Mouse (Mus musculus) frontal cortex, postnatal 36 days (tissue): ENCODE measurements around the gene Sacs.

Experiments used
- DNase-seq, 2 experiments: peaks; one replicate each; pipeline ENCODE4 v3.0.0; 2022; ENCODE audit warnings: low spot score in 2 of 2

Gene Sacs

GRCm38 (mm10) chr14:61160920-61161319, 22.7 kb downstream of the Sacs start:
- DNase-seq = no peak

- no peak for DNase-seq
Observed at GRCm38 (mm10) chr14:61161367-61162334, 23.4 kb downstream of the Sacs start.

- no peak for DNase-seq
Observed at GRCm38 (mm10) chr14:61164461-61164860, 26.2 kb downstream of the Sacs start.

GRCm38 (mm10) chr14:61165929-61166328, 27.7 kb downstream of the Sacs start:
- no peak for DNase-seq

GRCm38 (mm10) chr14:61171261-61171970, 33.2 kb downstream of the Sacs start:
- no peak for DNase-seq

- peak; percentile 99 for DNase-seq
Observed at GRCm38 (mm10) chr14:61172548-61173158, 34.4 kb downstream of the Sacs start.

GRCm38 (mm10) chr14:61173229-61173628, 35.0 kb downstream of the Sacs start:
- DNase-seq = no peak

GRCm38 (mm10) chr14:61191904-61192303, 53.6 kb downstream of the Sacs start:
- no peak for DNase-seq

- no peak for DNase-seq
Observed at GRCm38 (mm10) chr14:61192326-61192725, 54.1 kb downstream of the Sacs start.

GRCm38 (mm10) chr14:61194416-61194815, 56.2 kb downstream of the Sacs start:
- DNase-seq = no peak

- DNase-seq = no peak
Observed at GRCm38 (mm10) chr14:61210111-61210510, 71.9 kb downstream of the Sacs start.

GRCm38 (mm10) chr14:61211754-61212153, 73.5 kb downstream of the Sacs start:
- no peak for DNase-seq

- DNase-seq = no peak
Observed at GRCm38 (mm10) chr14:61221166-61221565, 82.9 kb downstream of the Sacs start.

GRCm38 (mm10) chr14:61222506-61222905, 84.2 kb downstream of the Sacs start:
- no peak for DNase-seq

GRCm38 (mm10) chr14:61223740-61224139, 85.5 kb downstream of the Sacs start:
- no peak for DNase-seq

- DNase-seq = no peak
Observed at GRCm38 (mm10) chr14:61224387-61225077, 86.3 kb downstream of the Sacs start.

- DNase-seq = no peak
Observed at GRCm38 (mm10) chr14:61226151-61226550, 87.9 kb downstream of the Sacs start.

- no peak for DNase-seq
Observed at GRCm38 (mm10) chr14:61229763-61230162, 91.5 kb downstream of the Sacs start.

- DNase-seq = no peak
Observed at GRCm38 (mm10) chr14:61230179-61230578, 91.9 kb downstream of the Sacs start.

GRCm38 (mm10) chr14:61232016-61232568, 93.8 kb downstream of the Sacs start:
- peak; percentile 24 to 30 for DNase-seq

GRCm38 (mm10) chr14:61235846-61236474, 97.7 kb downstream of the Sacs start:
- DNase-seq = no peak
